ENCODE assay signal across 8 mouse cellular contexts in the genomic region with DNA sequence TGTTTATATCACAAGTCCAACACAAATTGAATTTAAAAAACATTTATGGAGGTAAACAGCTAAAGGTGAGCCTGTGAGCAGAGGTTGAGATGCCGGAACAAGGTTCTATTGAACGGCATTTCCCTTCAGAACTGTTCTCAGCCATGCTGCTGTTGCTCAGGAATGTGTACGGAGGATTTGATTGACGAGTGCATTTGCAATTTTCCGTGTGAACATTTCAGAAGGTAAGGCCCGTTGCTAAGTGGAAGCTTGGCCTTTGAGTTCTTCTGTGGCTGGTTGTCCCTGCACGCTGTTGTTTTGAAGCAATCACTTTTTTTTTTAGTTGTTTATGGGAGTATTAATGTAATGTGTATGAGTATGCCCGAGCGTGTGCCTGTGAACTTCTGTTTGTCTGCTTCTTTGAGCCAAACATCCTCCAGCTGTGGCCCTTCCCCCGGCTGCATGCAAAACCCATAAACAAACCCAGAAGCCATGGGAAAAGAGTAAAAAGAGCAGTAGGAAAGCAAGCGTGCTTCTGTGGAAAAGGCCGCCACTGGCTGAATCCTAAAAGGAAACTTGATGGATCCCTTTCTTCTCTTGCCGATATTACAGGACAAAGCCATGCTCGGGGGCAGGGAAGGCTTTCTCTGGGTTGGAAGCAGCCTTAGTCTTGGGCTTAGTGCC.
A peak's percentile ranks its signal among the peaks of the same experiment; 100 is the strongest.
DNase-seq lines count a peak whose midpoint lies in the region; ATAC-seq lines count a peak whose summit lies in the region.

No protein-coding gene starts in this region.

- no peaks in the 10 kb centered on the region for H3K27me3 ChIP-seq in embryonic facial prominence, embryonic 12.5 days
- no peaks in the 10 kb centered on the region for H3K27me3 ChIP-seq in hindbrain, embryonic 10.5 days (ENCODE audit: insufficient read depth, poor library complexity, severe bottlenecking)

- no peaks in the 10 kb centered on the region for H3K36me3 ChIP-seq in embryonic facial prominence, embryonic 12.5 days
- no peaks in the 10 kb centered on the region for H3K36me3 ChIP-seq in hindbrain, embryonic 10.5 days

- peaks cover 43% of the 10 kb centered on the region for H3K4me1 ChIP-seq in embryonic facial prominence, embryonic 12.5 days
- peaks cover 75% of the 10 kb centered on the region for H3K4me1 ChIP-seq in hindbrain, embryonic 10.5 days (replicated peaks)

- H3K4me3 ChIP-seq in embryonic facial prominence, embryonic 12.5 days, result no peak overlapping the region
- H3K4me3 ChIP-seq in hindbrain, embryonic 10.5 days, result peak overlapping the region; percentile 35

- H3K27ac ChIP-seq in embryonic facial prominence, embryonic 12.5 days, result peak overlapping the region; percentile 25; the same call in 1 of the 2 replicates
- peak overlapping the region; percentile 89 for H3K27ac ChIP-seq in hindbrain, embryonic 10.5 days

- H3K4me2 ChIP-seq in embryonic facial prominence, embryonic 12.5 days (replicated peaks), result peak overlapping the region; percentile 37

- peak; percentile 63 for DNase-seq in R1 (ENCODE audit: low read depth, low spot score)
- no peak for DNase-seq in hindbrain, embryonic 10.5 days (ENCODE audit: low spot score)
- DNase-seq in lung, postnatal 10 days, result peak; percentile 70
- DNase-seq in frontal cortex, postnatal 14 days (ENCODE audit: low spot score in 2 of 2), result no peak
- no peak for DNase-seq in ovary, postnatal 10 days (ENCODE audit: low spot score)
- DNase-seq in adrenal gland, adult 2 months, result no peak
- DNase-seq in right cerebral cortex, postnatal 36 days (ENCODE audit: low spot score in 2 of 2), result no peak

- no peak for ATAC-seq in embryonic facial prominence, embryonic 12.5 days (ENCODE audit: insufficient number of reproducible peaks, insufficient read depth, low FRiP score, low TSS enrichment)

- no peaks in the 10 kb centered on the region for H3K9me3 ChIP-seq in embryonic facial prominence, embryonic 12.5 days
- no peaks in the 10 kb centered on the region for H3K9me3 ChIP-seq in hindbrain, embryonic 10.5 days

- 9% methylated on average over 14 of the region's 14 CpGs for whole genome bisulfite sequencing in embryonic facial prominence, embryonic 12.5 days
- WGBS in hindbrain, embryonic 10.5 days, result 13% methylated on average over 14 of the region's 14 CpGs

- H3K9ac ChIP-seq in embryonic facial prominence, embryonic 12.5 days, result no peak overlapping the region

Comparison
In these comparisons a context has a peak if more than half of its experiments do, and no peak if none do; other contexts are left out.
1. DNase-seq: peak in R1 (single experiment) and lung, postnatal 10 days (single experiment); none in hindbrain, embryonic 10.5 days (single experiment), frontal cortex, postnatal 14 days (0 of 2), ovary, postnatal 10 days (single experiment), adrenal gland, adult 2 months (single experiment) and right cerebral cortex, postnatal 36 days (0 of 2).